Mouse (Mus musculus) myocyte (in vitro differentiated cells): Measurements from ENCODE around the gene Gm49322.

ENCODE experiments used
- CEBPB ChIP-seq: IDR thresholded peaks from 2 replicates; pipeline ENCODE4 v1.6.1; 2011; ENCODE audit warnings: mild to moderate bottlenecking, moderate library complexity; ENCODE audit not compliant: poor library complexity, insufficient read depth, severe bottlenecking
- E2F4 ChIP-seq: IDR thresholded peaks from one replicate; pipeline ENCODE4 v1.6.1; 2011; ENCODE audit warnings: mild to moderate bottlenecking, control low read depth, moderate library complexity; ENCODE audit not compliant: insufficient read depth
- MAX ChIP-seq: IDR thresholded peaks from one replicate; pipeline ENCODE4 v1.6.1; 2011; ENCODE audit warnings: low read depth, mild to moderate bottlenecking, control low read depth
- MYOG ChIP-seq, 3 experiments: IDR thresholded peaks; one replicate each; pipeline ENCODE4 v1.6.1; 2011; ENCODE audit warnings: control low read depth in 2 of 3, low read depth in 2 of 3, mild to moderate bottlenecking in 2 of 3; ENCODE audit not compliant: insufficient read length in 2 of 3, control insufficient read depth in 1 of 3, insufficient read depth in 1 of 3
- POLR2A ChIP-seq: IDR thresholded peaks from one replicate; pipeline ENCODE4 v1.6.1; 2011; ENCODE audit warnings: low read depth, mild to moderate bottlenecking, control low read depth, moderate library complexity; ENCODE audit not compliant: insufficient read length
- POLR2AphosphoS2 ChIP-seq: IDR thresholded peaks from one replicate; pipeline ENCODE4 v1.6.1; 2011; ENCODE audit warnings: low read depth, control low read depth; ENCODE audit not compliant: insufficient read length
- TCF12 ChIP-seq: IDR thresholded peaks from one replicate; pipeline ENCODE4 v1.6.1; 2011; ENCODE audit warnings: mild to moderate bottlenecking, control low read depth; ENCODE audit not compliant: poor library complexity, insufficient read depth, severe bottlenecking
- TCF3 ChIP-seq: IDR thresholded peaks from one replicate; pipeline ENCODE4 v1.6.1; 2011; ENCODE audit warnings: low read depth, control low read depth; ENCODE audit not compliant: insufficient read length

DNA sequence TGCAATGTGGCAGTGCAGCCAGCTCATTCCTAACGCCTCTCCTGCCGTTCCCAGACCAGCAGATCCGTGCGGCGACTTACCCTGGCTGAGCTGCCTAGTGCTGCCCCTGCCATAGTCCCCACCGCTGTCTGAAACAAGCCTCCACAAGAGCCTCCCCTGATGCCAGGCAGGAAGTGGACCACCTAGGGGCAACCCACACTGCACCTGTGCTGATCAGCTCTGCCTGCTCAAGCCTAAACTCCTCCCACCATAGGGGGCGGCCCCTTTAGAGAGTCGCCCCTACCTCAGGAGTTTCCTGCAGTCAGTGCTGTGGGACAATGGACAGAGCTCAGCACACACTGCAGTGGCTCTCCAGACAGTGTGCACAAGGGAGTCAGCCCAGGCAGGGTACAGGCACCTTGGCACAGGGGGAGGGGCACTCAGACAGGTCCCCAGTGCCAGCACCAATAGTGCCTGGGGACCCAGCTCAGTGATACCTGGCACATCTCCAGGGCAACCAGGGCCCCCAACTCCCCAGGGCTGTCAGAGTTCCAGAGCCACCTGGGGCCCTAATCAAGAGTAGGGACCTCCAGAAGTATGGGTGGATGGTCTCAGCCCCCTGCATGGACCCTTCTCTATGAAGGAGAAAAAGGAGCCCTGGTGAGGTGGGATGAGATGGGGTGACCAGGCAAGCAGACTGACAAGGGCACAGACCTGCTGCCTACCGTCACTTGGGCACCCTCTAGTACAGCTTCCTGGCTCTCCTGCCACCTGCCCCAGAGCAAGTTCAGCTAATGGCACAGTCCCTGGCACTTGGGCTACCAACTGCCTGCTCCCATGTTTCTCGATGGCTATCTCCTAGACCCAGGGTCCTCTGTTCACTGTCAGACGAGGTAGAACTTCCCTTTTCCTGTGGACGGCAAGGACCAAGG is 20.9 kb upstream of the Gm49322 start:
- TF ChIP-seq POLR2A (no peak), POLR2AphosphoS2 (no peak), MAX (no peak), TCF12 (no peak), E2F4 (no peak), MYOG (IDR thresholded peaks at IDR 0.05; ENCODE audit: control insufficient read depth in 1 of 3, insufficient read depth in 1 of 3, insufficient read length in 2 of 3, low read depth in 2 of 3) (no peak), TCF3 (no peak), CEBPB (no peak)
